Mouse (Mus musculus) megakaryocyte, embryonic 14.5 days (primary cell): ENCODE data around the gene Prss42.

Experiments
- FLI1 ChIP-seq: IDR thresholded peaks from 2 replicates; pipeline ENCODE4 v1.6.1; 2012; ENCODE audit warnings: low read length, inconsistent platforms, mixed read lengths
- GATA1 ChIP-seq: IDR thresholded peaks from 3 replicates; pipeline ENCODE4 v1.6.1; 2012; ENCODE audit warnings: mixed read lengths, low read length, inconsistent platforms, borderline replicate concordance

DNA sequence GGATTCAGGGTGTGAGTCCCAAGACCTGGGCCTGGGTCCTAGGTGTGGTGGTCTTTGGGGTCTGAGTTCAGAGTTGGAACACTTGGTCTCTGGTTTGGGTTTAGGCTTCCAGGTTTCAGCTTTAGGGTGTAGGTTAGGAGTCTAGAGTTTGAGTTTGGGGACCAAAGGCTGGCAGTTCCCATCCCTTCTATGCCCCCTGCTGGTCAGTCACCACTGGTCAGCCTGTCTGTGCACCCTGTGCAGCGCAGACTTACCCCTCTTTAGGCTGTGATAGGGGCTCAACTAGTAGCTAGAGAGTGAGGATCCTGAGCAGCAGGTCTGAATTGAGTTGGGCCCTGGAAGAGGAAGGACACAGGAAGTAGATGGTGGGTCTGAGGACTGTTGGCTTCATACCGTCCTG lies 38.7 kb upstream of the Prss42 start:
- TF ChIP-seq GATA1: no peak
- TF ChIP-seq FLI1: no peak
